Mouse (Mus musculus) CH12F3 (cell line): ENCODE measurements at regions not wholly inside any gene's neighbourhood (a gene's known extent, or its start where the extent isn't known, plus 50 kb on each side); places are given as distances from the start of the nearest gene placed in this dataset.

Experiments used
- in situ Hi-C: fragments of 300-500 bp; cut with MboI; formaldehyde crosslinking; loops from 2 replicates; pipeline ENCODE4 v1.14.3; 2020; ENCODE audit warnings: low sequenced_read_pairs

- in situ Hi-C loops, result loop anchor here (25.0 kb wide), 1 partner anchor 206 kb away; no protein-coding TSS in a partner anchor
Observed at GRCm38 (mm10) chr7:73643306-73643992, 96.7 kb upstream of the Fam174b start.

- in situ Hi-C loops, result loop anchor here (25.0 kb wide), 1 partner anchor 203 kb away; no protein-coding TSS in a partner anchor
Observed at GRCm38 (mm10) chr7:73640194-73640593, 98.6 kb upstream of the Chd2 start.

DNA sequence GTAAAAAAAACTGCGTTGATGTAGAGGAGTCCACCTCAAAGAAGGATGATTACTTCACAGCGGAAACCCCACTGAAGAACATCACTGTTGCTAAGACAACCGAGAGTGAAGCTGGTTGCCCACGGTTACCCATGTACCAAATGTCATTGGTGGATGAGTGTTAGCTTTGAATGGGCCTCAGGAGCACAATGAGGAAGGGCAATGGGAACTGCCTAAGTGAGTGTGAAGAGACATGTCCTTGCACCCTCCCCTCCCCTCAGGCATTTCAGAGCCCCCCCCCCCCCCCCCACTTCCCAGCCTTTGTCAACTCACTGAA is 96.1 kb upstream of the Chd2 start:
- in situ Hi-C loops, result loop anchor here (25.0 kb wide), 1 partner anchor 200 kb away; no protein-coding TSS in a partner anchor

DNA sequence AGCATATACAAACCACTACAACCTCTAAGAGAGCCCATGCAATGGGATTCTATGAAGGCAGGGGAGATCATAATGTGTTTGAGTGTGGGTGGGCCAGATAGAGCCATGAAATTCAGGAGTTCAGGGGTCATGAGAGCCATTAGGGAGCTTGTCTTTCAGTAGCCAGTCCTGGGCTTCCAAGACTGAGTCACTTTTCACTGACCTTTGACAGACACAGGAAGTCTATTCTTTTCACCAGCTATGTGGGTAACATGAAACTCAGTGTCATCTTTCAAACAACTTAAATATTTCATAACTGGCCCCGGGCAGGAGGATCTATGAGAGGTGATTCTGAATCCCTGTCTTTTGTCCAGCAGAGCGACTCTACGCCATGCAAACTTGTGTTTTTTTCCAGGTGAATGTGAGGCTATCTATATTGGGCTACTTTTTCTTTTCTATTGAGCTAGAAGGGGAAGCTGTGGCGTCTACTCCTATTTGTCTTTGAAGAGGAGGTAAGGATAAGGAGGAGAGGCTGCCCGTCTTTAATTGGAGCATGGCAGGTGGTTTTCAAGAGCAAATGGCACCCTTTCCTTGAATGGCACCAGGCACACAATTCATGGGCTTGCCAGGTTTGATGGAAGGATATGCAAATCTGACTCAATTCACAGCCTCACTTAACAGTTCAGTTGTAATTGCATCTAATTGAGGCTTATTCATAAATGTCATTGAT is 95.6 kb upstream of the Chd2 start:
- in situ Hi-C loops, result loop anchor here (25.0 kb wide), 1 partner anchor 200 kb away; no protein-coding TSS in a partner anchor

DNA sequence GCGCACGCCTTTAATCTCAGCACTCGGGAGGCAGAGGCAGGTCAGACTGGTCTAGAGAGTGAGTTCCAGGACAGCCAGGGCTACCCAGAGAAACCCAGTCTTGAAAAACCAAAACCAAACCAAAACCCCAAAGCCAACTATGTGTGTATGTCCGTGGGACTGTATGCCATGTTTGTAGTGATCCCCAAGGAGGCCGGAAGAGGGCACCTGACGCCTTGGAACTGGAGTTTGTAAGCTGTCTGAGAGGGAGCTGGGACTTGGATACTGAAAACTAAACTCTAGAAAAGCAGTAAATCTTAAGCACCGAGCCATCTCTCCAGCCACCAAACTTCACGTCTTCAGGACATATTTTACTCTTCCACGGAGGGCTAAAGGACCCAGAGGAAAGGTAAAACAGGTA is 93.8 kb upstream of the Chd2 start:
- in situ Hi-C loops, result loop anchor here (25.0 kb wide), 1 partner anchor 198 kb away; no protein-coding TSS in a partner anchor

DNA sequence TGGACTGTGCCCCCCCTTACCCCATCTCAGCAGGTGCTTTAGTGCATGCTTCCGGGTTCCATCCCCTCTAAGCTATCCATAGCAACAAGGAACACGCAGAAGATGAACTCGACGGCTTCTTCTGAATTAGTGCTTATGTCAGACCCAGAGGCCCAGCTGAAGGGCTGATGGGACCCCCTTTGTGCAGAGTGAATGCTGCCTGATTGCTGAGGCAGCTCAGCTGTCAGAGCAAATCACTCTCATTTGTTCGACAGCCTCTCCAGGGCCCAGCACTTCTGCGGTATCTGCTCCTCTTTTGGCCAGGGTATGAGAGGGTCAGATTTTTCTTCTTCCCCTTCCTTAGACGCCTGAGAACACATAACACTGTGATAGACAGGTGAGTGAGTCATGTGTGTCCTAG is 89.2 kb upstream of the Chd2 start:
- in situ Hi-C loops, result loop anchor here (25.0 kb wide), 1 partner anchor 193 kb away; no protein-coding TSS in a partner anchor

DNA sequence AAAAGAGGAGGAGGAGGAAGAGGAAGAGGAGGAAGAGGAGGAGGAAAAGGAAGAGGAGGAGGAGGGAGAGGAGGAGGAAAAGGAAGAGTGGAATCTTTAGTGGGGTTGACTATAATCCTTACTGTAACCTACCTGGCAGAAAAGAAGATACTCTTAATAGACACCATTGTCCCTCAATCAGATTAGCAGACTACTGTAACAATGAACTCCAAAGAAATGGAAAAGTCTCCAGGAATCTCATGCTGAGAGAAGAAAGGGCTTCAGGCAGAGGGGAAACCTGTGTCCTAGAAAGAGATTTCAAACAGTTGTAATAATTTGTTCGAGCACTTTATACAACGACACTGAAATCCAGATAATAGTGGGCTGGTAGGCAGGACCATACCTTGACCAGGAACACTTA is 87.6 kb upstream of the Chd2 start:
- in situ Hi-C loops, result loop anchor here (10.0 to 25.0 kb wide), 2 partner anchors 104 to 192 kb away; no protein-coding TSS in a partner anchor

GRCm38 (mm10) chr7:73628071-73628470 is 86.4 kb upstream of the Chd2 start:
- in situ Hi-C loops, result loop anchor here (10.0 to 25.0 kb wide), 2 partner anchors 103 to 191 kb away; no protein-coding TSS in a partner anchor

DNA sequence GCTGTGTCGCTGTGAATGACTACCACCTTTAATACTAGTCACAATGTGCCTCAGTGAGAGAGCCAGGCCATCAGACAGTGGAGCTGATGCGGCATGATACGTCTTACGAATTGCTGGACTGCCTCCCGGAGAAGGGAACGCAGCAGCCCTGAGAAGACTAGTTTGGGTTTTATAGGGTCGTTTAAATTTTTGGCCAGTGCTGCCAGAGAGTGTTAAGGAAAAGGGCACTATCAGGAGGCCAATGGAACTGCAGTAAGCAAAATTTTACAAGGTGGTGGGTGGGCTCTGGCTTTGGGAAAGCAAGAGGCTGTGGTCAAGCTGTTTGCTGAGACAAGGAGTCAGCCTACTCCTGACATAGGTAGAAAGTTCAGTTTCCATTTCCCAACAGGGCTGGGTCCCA is 84.7 kb upstream of the Chd2 start:
- in situ Hi-C loops, result loop anchor here (10.0 to 25.0 kb wide), 2 partner anchors 101 to 189 kb away; no protein-coding TSS in a partner anchor

DNA sequence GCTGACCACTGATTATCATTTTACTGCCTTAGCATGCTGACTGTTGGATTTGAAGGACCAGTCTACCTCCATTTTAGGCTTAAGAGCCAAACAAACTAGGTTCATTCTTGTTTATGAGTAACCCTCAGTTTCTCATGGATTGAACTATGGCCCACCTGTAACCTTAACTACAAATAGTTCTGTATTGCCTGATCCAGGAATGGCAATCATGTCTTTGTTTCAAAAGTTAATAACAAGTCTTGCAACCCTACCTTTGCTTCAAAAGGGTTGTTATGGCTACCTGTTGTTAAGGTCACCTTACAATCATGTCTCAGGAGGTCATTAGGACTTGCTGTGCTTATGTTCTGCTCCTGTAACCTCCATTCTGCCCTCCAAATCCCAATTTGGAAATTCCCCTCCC is 84.0 kb upstream of the Chd2 start:
- in situ Hi-C loops, result loop anchor here (10.0 to 25.0 kb wide), 2 partner anchors 101 to 188 kb away; no protein-coding TSS in a partner anchor

DNA sequence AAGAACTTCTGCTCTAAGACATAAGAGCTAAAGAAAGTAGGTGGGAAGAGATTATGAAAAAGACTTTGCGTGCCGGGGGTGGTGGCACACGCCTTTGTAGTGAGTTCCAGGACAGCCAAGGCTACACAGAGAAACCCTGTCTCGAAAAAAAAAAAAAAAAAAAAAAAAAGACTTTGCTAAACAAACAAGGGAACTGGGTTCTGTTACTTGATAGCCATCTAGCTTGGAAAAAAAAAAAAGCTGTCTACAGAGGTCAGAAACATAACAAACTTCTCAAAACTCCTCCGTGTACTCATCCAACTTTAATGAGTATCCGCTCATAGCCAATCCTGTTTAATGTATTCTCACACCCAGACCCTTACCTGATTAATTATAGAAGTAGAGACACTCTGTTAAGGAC is 83.4 kb upstream of the Chd2 start:
- in situ Hi-C loops, result loop anchor here (10.0 to 25.0 kb wide), 2 partner anchors 100 to 188 kb away; no protein-coding TSS in a partner anchor

DNA sequence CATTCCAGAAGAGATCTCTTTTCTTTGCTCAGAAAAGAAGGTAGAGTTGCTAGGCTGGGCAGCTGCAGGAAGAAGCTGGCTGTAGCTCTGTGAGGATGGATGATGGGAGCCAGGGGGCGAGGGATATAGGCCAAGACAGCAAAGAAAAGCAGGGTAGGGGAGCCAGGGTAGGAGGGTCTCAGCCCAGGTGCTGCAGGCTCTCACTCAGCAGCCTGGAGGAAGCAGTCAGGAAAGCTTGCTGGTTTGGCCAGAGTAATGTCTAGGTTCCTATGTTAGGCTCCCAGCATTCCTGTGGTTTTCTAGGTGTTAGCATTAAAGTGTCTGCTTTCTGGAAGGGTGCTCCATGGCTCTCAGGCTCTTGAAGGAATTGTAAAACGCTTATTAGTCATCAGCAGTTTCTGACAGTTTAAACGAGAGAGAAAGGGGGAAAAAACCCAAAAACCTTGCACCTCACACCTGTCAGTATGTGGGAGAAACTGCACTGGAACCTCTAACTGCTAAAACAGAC is 82.5 kb upstream of the Chd2 start:
- in situ Hi-C loops, result loop anchor here (10.0 kb wide), 1 partner anchor 99 kb away; no protein-coding TSS in a partner anchor

GRCm38 (mm10) chr7:73622468-73622867 is 80.8 kb upstream of the Chd2 start:
- in situ Hi-C loops, result loop anchor here (10.0 kb wide), 1 partner anchor 98 kb away; no protein-coding TSS in a partner anchor

DNA sequence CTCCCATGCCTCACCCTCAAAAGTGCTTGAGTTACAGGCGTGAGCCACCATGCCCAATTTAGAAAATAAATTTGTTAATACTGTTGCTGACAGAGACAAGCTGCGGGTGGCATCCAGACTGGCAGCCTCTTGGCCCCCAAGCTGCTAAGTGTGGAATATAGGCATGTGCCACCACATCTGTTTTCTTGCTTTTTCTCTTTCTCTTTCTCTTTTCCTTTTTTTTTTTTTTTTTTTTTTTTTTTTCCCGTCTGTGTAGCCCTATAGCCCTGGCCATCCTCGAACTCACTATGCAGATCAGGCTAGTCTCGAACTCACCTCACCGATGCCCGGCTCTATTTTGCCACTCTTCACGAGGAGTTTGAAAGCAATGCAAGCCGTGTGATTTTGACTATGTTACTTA is 78.7 kb upstream of the Chd2 start:
- in situ Hi-C loops, result loop anchor here (10.0 kb wide), 1 partner anchor 96 kb away; no protein-coding TSS in a partner anchor

- in situ Hi-C loops, result no loop called here
Observed at GRCm38 (mm10) chr7:73618758-73619416, 77.3 kb upstream of the Chd2 start.

DNA sequence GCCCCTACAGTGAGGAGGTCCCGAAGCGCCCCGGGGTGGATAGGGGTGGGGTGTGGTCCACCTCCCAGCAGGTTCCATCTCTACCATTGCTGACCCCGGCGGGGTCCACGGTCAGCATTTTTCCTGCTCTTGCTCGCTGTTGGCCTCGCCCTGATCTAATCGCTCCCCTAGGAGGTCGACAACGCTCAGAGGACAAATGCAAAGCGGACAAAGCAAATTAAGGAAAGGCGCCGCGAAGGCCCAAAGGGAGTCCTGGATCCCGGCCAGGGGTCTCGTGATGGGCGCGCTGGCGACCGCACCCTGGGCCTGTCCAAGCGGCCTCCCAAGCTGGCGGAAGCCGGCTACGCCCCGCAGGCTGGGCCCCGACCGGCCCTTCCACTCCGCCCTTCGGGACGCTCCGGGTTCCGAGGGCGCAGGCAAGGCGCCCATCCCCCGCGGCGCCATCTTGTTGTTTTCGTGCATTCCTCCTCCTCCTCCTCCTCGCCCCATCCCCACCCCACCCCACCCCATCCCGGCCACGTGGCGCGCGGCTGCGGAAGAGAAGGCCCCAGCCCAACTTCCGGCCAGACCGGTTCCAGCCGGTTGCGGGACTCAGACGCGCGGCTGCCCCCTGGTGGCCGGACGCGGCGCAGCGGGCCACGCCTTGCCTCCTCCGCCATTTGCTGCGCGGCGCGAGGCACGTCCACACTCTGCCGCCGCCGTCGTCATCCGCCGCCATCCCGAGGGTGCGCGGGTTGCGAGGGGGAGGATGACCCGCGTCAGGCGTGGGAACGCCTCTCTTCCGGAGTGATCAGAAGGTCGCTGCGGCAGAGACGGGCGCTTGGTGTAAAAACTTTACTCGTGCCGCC is 76.5 kb upstream of the Chd2 start:
- in situ Hi-C loops, result no loop called here

DNA sequence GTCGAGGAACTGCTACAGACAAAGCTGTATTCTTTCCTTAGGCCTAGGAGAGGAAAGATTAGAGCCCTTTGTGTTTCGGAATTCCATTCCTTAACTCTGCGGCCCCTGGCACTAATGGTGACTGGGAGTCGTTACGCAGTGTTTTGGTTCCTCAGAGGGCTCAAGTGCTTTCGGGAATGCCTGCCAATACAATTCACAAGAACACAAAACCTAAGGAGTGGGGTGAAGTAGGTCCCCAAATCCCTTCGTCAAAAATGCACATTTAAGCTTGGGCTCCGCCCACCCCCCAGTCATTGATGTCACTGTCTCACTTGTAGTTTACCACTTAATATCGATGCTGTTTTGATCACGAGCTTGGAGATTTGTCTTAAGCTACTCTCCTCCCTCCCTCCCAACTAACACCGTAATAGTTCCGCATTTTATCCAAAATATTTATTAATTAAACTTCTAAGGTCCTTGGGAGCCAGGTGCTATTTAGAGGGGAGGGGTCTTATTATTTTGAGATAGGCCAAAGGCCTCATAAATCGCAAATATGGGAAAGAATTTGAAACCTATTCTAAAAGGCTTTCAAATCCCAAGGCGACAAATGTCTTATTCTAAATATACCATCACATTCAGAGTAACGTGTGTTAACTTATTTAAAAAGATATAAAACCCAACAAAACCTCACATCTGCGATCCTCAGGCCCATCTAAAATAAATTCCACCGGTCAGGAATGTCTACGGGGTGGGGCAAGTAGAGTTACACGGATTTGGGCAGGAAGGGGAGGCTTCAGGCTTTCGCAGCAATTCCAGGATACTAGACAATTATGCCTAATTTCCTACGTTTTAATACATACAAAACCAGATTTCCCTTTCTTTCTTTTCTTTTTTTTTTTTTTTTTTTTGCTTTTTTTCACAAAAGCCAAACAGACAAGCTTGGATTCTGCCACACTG is 75.6 kb upstream of the Chd2 start:
- in situ Hi-C loops, result no loop called here

DNA sequence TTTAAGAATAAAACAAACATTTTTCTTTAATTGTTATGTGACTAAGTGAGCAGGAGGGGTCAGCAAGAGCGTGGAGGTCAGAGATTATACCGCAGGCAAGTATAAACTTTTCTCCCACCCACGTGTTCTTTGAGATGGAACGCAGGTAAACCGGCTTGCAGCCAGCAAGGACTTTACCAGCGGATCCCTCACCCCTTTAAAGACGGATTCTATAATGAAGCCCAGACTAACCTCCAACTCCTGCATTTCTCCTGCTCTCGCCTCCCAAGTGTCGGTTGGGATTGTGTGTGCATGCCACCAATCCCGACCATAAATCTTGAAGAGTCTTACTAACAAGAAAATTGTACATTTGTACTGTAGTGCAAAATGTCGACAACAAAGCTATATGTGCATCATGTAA is 74.4 kb upstream of the Chd2 start:
- in situ Hi-C loops, result no loop called here
